Mouse (Mus musculus): Measurements from ENCODE around the gene Hdac4. TPM values are rescaled to one million over a fixed set of nuclear protein-coding genes. Genes with fewer than 3 reads are reported as not detected.
A peak's percentile ranks its signal among the peaks of the same experiment; 100 is the strongest.

The Hdac4 gene
- polyA plus RNA-seq, 1 experiment from 2014 or later = 34.7 TPM

DNA sequence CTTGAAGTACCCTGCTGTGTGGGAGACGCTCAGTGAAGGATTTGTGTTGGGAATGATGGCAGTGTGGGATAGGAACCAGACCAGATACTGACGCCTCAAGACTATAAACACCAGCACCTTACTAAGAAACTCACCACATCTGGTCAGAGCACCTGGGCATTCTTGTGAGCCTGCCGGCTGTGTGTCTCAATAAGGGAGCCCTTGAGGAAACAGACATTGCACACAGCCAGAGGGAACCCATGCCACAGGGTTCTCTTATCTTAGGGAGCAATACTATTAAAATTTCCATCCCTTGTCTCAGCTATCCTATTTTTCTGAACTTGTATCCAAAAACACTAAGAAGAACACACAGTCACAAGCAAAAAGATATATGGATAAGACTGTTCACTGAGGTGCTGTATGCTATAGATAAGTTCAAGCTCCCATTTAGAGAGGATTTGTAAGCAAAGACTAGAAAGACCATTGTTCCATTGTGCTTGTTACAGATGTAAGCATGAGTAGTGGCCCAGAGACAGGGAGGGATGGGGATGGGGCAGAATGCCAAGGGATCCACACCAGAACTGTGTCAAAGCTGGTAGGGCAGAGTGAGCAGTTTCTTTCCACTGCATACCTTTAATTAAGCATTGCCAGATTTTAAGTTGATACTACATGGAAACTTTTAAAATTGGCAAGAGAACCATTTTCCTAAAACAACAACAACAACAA lies 70.8 kb downstream of the Hdac4 start:
- H3K27ac ChIP-seq = no peak overlapping the region
- ATAC-seq (ENCODE audit: insufficient number of reproducible peaks, insufficient read depth, low FRiP score, low TSS enrichment, low read depth) = no peak
- no peaks in the 10 kb centered on the region for H3K9me3 ChIP-seq
- no peak overlapping the region for H3K4me3 ChIP-seq
- no peak overlapping the region for H3K4me2 ChIP-seq
- no peak overlapping the region for H3K9ac ChIP-seq
- WGBS = 88% methylated on average over 3 of the region's 3 CpGs
- no peaks in the 10 kb centered on the region for H3K27me3 ChIP-seq
- H3K36me3 ChIP-seq = 0 out of 2 replicates have a peak, but pooled peaks cover 4% of the 10 kb centered on the region
- H3K4me1 ChIP-seq = peaks cover 8% of the 10 kb centered on the region

DNA sequence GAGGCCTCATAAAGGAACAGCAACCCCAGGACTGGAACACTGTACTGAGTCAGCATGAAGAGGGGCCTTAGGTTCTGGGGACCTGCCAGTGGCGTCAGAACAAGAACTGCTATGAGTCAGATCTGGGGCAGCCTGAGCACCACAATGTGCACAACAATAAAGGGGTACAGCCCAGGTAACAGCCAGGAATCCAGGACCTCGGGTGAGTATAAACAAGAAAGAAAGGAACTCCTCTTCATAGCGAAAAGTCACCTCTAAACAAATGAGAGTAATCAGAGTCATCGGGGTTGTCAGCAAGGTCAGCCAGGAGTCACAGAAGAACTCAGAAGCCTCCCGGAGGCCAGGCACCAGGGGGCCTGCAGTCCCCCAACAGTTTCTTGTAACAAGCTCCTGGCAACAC lies 76.2 kb downstream of the Hdac4 start:
- no peak overlapping the region for H3K9ac ChIP-seq
- WGBS = 62% methylated on average over 5 of the region's 5 CpGs

DNA sequence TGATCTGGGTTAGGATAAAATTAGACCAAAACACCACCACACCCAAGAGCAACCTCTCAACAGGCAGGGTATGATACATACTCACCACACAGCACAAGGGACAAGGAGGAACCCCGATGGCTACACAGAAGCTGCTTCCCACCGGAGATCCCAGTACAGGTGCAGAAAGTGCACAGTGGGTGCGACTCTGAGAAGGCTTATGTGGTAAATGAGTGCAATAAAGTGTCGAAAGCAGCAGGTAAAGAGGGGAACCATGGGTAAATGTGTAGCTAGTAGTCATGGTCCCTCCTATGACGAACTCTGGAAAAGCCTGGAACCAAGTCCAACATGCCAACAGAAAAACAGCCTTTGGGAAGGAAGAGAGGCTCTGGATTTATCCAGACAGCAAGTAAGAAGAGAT lies 77.9 kb downstream of the Hdac4 start:
- Histone ChIP-seq H3K4me2 (no peak overlapping the region), H3K9ac (no peak overlapping the region), H3K36me3 (0 out of 2 replicates have a peak, but pooled peaks cover 4% of the 10 kb centered on the region), H3K4me3 (no peak overlapping the region), H3K4me1 (peaks cover 27% of the 10 kb centered on the region), H3K27ac (no peak overlapping the region), H3K9me3 (no peaks in the 10 kb centered on the region), H3K27me3 (no peaks in the 10 kb centered on the region)
- ATAC-seq (ENCODE audit: insufficient number of reproducible peaks, insufficient read depth, low FRiP score, low TSS enrichment, low read depth) = no peak
- WGBS = 93% methylated on average over 5 of the region's 5 CpGs

More for the DNA sequence above, 76.2 kb downstream of the Hdac4 start:
- no peak for ATAC-seq (ENCODE audit: insufficient number of reproducible peaks, insufficient read depth, low FRiP score, low TSS enrichment, low read depth)
- no peaks in the 10 kb centered on the region for H3K27me3 ChIP-seq
- H3K36me3 ChIP-seq = 0 out of 2 replicates have a peak, but pooled peaks cover 8% of the 10 kb centered on the region
- H3K4me3 ChIP-seq = no peak overlapping the region
- H3K4me2 ChIP-seq = no peak overlapping the region
- H3K4me1 ChIP-seq = peaks cover 12% of the 10 kb centered on the region
- no peak overlapping the region for H3K27ac ChIP-seq
- H3K9me3 ChIP-seq = no peaks in the 10 kb centered on the region

DNA sequence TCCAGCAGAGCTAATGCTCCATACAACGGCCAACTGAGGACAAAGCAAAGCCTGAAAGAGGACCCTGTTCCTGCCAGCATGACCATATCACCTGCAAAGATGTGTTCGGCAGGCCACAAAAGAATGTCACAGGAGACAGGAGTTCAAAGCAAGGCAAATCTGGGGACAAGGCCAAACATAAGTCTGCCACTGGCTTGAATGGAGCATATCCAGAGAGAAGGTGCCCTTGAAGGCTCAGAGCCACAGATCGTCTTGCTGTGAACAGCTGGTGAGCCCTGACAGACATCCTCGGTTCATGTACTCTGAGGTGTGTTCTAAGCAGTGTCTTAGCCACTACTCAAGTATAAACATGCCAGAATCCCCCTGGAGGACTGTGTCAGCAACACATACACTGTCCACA lies 79.3 kb downstream of the Hdac4 start:
- Histone ChIP-seq H3K4me1 (peaks cover 39% of the 10 kb centered on the region), H3K4me3 (no peak overlapping the region), H3K36me3 (0 out of 2 replicates have a peak, but pooled peaks cover 4% of the 10 kb centered on the region), H3K27ac (no peak overlapping the region), H3K9ac (no peak overlapping the region), H3K27me3 (no peaks in the 10 kb centered on the region), H3K9me3 (no peaks in the 10 kb centered on the region), H3K4me2 (no peak overlapping the region)
- ATAC-seq (ENCODE audit: insufficient number of reproducible peaks, insufficient read depth, low FRiP score, low TSS enrichment, low read depth) = no peak
- WGBS = 76% methylated on average over 4 of the region's 4 CpGs

DNA sequence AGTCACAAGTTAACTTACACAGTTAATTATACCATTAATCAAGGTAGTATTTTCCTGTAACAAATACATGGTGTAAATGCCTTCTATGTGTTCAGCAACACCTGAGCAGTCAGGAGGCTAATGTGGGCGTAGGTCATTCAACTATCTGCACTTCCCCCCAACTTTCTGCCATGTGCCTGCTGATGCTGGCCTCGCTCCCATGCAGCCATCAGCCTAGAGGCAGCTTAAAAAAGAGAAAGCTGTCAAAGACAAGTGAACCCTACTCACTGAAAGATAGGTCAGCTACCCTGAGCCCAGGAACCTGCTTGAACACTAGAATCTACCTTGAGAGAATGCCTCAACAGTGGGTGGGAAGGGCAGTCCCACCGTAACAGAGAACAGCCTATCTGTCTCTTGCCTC lies 81.4 kb downstream of the Hdac4 start:
- no peak for ATAC-seq (ENCODE audit: insufficient number of reproducible peaks, insufficient read depth, low FRiP score, low TSS enrichment, low read depth)
- WGBS = 81% methylated on average over 3 of the region's 3 CpGs
- H3K9me3 ChIP-seq = no peaks in the 10 kb centered on the region
- no peak overlapping the region for H3K4me3 ChIP-seq
- H3K4me2 ChIP-seq = no peak overlapping the region
- H3K27ac ChIP-seq = peak overlapping the region; percentile 65; the same call in 1 of the 2 replicates
- peaks cover 35% of the 10 kb centered on the region for H3K4me1 ChIP-seq
- H3K36me3 ChIP-seq = 0 out of 2 replicates have a peak, but pooled peaks cover 4% of the 10 kb centered on the region
- no peaks in the 10 kb centered on the region for H3K27me3 ChIP-seq
- H3K9ac ChIP-seq = no peak overlapping the region

DNA sequence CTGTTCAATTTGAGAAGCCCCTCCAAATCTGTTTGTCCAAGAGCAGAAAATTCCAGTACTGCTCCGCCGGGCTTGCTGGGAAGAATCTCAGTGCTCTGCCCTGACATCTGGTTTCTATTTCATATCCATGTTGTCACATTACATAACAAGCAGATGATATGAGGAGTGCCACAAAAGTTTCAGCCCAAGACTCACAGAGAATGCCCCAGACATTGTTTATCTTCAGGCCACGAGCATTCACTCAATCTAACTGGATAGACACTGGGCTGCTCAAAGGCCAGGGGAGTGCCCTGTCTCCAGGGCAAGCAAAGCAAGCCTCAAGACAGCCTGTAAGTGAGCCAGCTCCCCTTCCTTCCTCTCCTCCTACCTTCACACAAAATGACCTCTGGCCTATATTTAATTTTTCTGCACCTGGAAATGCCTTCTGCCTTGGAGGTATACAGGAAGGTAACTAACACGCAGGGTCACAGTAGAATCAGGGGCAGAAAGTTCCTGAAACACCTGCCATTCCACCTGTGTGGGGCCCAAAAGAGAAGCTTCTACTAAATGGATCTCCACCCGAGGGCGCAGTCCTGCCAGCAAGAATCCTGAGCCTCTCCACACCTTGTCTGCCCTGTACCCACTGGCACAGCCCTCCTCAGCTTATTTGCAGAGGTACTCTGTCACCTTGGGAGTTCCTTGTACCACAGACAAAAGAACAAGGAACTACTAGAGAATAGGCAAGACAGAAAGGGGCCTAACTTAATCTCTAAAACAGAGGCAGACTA lies 82.1 kb downstream of the Hdac4 start:
- H3K27ac ChIP-seq = peak overlapping the region; percentile 65; the same call in 1 of the 2 replicates
- 39% methylated on average over 6 of the region's 6 CpGs for WGBS
- no peak for ATAC-seq (ENCODE audit: insufficient number of reproducible peaks, insufficient read depth, low FRiP score, low TSS enrichment, low read depth)

DNA sequence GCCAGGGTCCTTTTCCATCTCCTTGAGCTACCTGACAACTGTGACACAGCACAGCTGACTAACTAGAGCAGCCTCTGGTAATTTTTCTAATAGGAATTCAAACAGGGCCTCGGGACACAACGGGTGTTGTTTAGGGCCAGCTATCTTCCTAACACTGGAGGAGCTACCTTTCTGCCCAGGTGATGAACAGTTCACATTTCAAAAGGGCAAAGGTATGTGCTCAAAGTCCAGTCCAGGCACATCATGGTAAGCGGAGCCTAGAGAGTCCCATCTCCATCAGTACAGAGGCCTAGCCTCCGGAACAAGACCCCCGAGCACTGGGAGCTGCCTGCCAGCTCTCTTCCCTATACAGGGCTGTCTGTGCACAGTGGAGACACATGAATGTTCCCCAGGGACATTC lies 82.9 kb downstream of the Hdac4 start:
- Histone ChIP-seq H3K4me2 (no peak overlapping the region), H3K27me3 (no peaks in the 10 kb centered on the region), H3K9me3 (no peaks in the 10 kb centered on the region), H3K27ac (0 out of 2 replicates have a peak overlapping the region, but pooled peaks have one; percentile 3), H3K9ac (no peak overlapping the region), H3K4me3 (no peak overlapping the region), H3K36me3 (0 out of 2 replicates have a peak, but pooled peaks cover 4% of the 10 kb centered on the region), H3K4me1 (peaks cover 35% of the 10 kb centered on the region)
- ATAC-seq (ENCODE audit: insufficient number of reproducible peaks, insufficient read depth, low FRiP score, low TSS enrichment, low read depth) = no peak
- 78% methylated on average over 5 of the region's 5 CpGs for WGBS

More for the DNA sequence above, 82.1 kb downstream of the Hdac4 start:
- Histone ChIP-seq H3K27me3 (no peaks in the 10 kb centered on the region), H3K36me3 (0 out of 2 replicates have a peak, but pooled peaks cover 4% of the 10 kb centered on the region), H3K4me2 (no peak overlapping the region), H3K9ac (no peak overlapping the region), H3K4me1 (peaks cover 35% of the 10 kb centered on the region), H3K9me3 (no peaks in the 10 kb centered on the region), H3K4me3 (no peak overlapping the region)

DNA sequence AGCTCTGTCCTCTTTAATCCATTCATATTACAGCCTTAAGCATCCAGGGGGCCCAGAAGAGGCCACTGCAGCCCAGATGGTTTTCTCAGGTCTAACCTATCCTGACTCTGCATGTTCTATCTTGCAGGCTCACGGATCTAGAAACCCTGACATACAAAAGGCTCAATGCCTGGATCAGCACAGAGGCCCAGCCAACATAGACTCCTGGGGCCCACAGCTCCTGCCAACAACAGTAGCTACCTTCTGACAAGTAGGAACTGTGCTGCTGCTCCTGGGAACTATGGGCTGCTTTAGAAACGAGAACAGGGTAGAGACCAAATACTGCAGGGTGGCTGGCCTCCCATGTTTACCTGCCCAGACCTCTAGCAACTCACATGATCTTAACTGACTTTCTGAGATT lies 83.9 kb downstream of the Hdac4 start:
- Histone ChIP-seq H3K4me2 (no peak overlapping the region), H3K36me3 (0 out of 2 replicates have a peak, but pooled peaks cover 4% of the 10 kb centered on the region), H3K27ac (no peak overlapping the region), H3K4me1 (peaks cover 35% of the 10 kb centered on the region), H3K4me3 (no peak overlapping the region), H3K9ac (no peak overlapping the region), H3K27me3 (no peaks in the 10 kb centered on the region), H3K9me3 (no peaks in the 10 kb centered on the region)
- no peak for ATAC-seq (ENCODE audit: insufficient number of reproducible peaks, insufficient read depth, low FRiP score, low TSS enrichment, low read depth)
- WGBS = 59% methylated on average over 2 of the region's 2 CpGs

DNA sequence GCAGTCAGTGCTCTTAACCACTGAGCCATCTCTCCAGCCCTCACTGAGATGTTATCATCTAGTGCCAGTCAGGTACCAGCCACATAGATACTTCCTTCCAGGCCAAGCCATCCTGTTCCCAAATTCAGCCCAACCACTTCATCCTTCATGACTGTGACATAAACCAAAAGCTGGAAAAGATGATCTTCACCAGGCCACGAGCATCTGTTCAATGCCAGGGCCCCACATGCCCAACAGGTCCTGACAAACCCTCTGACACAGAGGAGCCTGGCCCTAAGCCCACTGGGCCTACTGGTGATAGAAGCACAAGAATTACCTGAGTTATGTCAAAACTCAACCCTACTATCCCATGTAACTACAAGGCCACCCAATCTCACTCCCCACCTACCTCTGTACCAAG lies 84.5 kb downstream of the Hdac4 start:
- Histone ChIP-seq H3K9ac (no peak overlapping the region), H3K4me2 (no peak overlapping the region), H3K4me3 (no peak overlapping the region), H3K36me3 (0 out of 2 replicates have a peak, but pooled peaks cover 3% of the 10 kb centered on the region), H3K4me1 (peaks cover 35% of the 10 kb centered on the region), H3K9me3 (no peaks in the 10 kb centered on the region), H3K27ac (no peak overlapping the region), H3K27me3 (no peaks in the 10 kb centered on the region)
- WGBS = 71% methylated on average over 1 of the region's 1 CpGs
- ATAC-seq (ENCODE audit: insufficient number of reproducible peaks, insufficient read depth, low FRiP score, low TSS enrichment, low read depth) = no peak

DNA sequence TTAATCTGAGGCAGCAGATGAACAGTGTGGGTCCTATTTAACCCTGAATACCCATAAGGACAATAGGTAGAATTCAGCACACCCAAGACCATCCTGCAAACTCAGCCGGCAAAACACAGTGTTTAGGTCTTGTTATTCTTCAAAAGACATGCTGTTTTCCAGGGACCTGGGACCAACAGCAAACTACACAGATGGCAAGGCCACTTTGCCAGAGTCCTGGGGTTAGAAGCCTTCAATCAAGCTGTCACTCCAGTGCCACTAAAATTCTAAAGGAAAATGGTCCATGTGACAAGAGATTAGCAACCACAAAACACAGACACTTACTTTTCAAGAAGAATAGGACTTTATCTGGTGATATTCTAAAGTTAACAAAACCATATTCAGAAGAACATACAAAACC lies 86.3 kb downstream of the Hdac4 start:
- Histone ChIP-seq H3K36me3 (no peaks in the 10 kb centered on the region; the same call in 1 of the 2 replicates), H3K27ac (no peak overlapping the region), H3K9me3 (no peaks in the 10 kb centered on the region), H3K9ac (no peak overlapping the region), H3K27me3 (no peaks in the 10 kb centered on the region), H3K4me2 (no peak overlapping the region), H3K4me3 (no peak overlapping the region), H3K4me1 (peaks cover 28% of the 10 kb centered on the region)
- no peak for ATAC-seq (ENCODE audit: insufficient number of reproducible peaks, insufficient read depth, low FRiP score, low TSS enrichment, low read depth)
- 85% methylated on average over 1 of the region's 1 CpGs for WGBS

DNA sequence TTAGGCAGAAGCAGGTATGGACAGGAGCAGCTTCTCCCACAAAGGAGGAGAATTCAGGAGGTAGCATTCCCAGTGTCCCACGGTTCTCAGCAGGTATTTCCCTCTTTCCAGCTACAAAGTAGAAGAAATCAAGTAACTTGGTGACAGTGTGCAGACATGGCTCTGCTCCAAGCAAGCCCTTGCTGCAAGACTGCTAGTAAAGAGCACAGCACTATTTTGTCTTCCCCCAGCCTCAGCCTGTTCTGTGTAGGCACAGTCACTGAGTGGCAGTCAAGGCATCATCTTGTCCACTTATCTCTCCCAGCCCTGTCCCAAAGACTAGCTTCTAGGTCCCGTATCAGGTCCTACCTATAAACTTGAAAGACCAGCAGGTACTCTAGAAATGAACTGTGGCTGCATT lies 86.9 kb downstream of the Hdac4 start:
- peaks cover 22% of the 10 kb centered on the region for H3K4me1 ChIP-seq
- no peak overlapping the region for H3K4me3 ChIP-seq
- no peaks in the 10 kb centered on the region for H3K27me3 ChIP-seq
- H3K4me2 ChIP-seq = no peak overlapping the region
- H3K27ac ChIP-seq = no peak overlapping the region
- WGBS = 88% methylated on average over 2 of the region's 2 CpGs
- no peak overlapping the region for H3K9ac ChIP-seq
- H3K9me3 ChIP-seq = no peaks in the 10 kb centered on the region
- no peak for ATAC-seq (ENCODE audit: insufficient number of reproducible peaks, insufficient read depth, low FRiP score, low TSS enrichment, low read depth)
- no peaks in the 10 kb centered on the region; the same call in 1 of the 2 replicates for H3K36me3 ChIP-seq

Data from embryonic facial prominence, embryonic 13.5 days (tissue).